Mouse (Mus musculus): ENCODE measurements around the gene Slc6a20a.
"Not testable (repeated sequence)": the region's sequence is repeated elsewhere in the genome, so short reads cannot be mapped to it uniquely, and the experiment has no call there.

Slc6a20a gene

GRCm38 (mm10) chr9:123678327-123679105, at the start of gene Slc6a20a, which contains the start of gene Ccr9:
Gene Slc6a20a, minus strand, starts transcription at chr9:123678885.
Gene Ccr9, plus strand, starts transcription at chr9:123678439.
- DNase-seq (ENCODE audit: low spot score): no peak

GRCm38 (mm10) chr9:123722737-123723493, 44.2 kb upstream of the Slc6a20a start:
- no peak for DNase-seq (ENCODE audit: low spot score)

GRCm38 (mm10) chr9:123717186-123718008, 38.7 kb upstream of the Slc6a20a start, which contains the start of gene Lztfl1:
Gene Lztfl1, minus strand, starts transcription at chr9:123717697.
- peak; percentile 99 for DNase-seq (ENCODE audit: low spot score)

DNA sequence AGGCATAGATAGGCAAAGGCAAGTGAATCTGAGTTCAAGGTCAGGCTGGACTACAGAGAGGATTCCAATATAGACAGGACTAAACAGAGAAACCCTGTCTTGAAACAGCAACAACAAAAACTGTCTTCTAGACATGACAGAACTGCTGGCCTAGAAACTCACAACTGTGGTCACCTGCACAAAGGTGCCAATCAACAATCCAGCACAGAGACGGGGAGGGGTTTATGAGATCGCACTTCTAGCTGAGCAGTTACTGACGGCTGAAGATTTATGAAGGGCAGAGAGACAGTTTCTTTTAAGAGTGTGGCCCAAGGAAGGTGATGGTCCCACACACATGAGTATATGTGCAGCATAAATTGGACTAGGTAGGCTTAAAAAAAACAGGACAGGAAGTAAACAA, 37.6 kb upstream of the Slc6a20a start:
- no peak for DNase-seq (ENCODE audit: low spot score)

GRCm38 (mm10) chr9:123713111-123713510, 34.4 kb upstream of the Slc6a20a start:
- no peak for DNase-seq (ENCODE audit: low spot score)

DNA sequence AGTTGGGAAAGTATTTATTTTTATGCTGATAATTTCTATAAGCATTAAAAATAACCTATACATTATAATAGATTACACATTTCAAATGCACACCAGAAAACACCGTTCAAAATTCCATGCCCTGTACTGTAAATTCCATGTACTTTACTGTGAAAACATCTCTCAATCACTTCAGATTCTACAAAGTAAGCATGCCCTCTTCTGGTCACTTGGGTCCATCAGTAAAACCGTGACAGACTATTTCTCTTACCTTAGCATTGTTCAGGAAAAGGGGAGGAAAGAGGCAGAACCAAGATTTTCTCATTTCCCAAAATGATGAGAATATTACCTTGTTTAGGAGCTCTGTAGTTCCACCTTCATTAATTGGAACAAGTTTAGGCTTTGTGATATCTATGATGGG, 30.5 kb upstream of the Slc6a20a start:
- DNase-seq (ENCODE audit: low spot score): no peak

GRCm38 (mm10) chr9:123701822-123702221, 23.1 kb upstream of the Slc6a20a start:
- DNase-seq (ENCODE audit: low spot score): no peak

DNA sequence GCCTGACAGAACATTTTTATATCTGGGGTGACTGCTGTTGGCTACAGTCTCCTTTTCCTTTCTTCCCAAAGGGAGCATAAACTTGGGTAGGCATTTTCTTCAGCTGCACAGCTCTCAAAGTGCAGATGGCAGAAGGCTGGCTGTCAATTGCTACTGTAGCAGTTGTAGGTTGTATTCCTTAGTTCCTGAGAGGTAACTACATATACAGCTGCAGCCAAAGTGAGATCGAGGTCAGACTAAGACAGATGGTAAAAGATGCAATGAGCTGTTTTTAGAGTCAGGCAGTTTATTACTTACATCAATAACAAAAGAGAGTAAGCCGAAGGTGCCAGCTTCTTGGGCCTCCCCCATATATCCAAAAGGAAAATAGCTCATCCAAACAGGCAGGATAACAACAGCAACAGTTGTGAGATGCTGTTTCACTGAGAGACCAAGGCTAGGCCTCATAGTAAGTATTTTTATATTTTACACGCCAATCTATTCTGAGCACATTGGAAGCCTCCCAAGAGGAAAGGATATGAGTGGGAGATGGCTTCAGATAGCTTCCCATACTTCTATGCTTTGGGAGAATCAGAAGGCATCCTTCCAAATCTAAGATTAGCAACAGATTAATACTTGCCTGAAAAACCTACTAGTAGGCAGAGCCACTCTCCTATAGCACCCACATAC, 17.1 kb upstream of the Slc6a20a start:
- no peak for DNase-seq (ENCODE audit: low spot score)

DNA sequence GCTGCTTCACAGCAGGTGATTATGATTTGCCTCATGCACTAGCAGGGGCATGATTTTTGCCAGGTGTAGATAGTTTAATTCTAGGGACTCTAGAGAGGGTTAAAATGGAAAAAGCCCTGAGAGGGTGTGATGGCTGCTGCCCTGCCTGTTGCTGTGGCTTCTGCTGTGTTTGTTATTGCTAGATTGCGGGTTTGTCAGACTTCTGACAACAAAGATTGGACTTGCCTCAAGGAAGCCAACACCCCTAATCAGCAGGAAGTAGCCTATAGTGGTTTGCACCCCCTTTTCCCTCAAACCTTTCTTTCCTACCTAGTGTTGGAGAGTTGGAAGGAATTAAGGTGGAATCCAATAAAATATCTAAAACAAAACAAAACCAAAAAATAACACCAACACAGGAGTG, 9.5 kb upstream of the Slc6a20a start:
- no peak for DNase-seq (ENCODE audit: low spot score)

DNA sequence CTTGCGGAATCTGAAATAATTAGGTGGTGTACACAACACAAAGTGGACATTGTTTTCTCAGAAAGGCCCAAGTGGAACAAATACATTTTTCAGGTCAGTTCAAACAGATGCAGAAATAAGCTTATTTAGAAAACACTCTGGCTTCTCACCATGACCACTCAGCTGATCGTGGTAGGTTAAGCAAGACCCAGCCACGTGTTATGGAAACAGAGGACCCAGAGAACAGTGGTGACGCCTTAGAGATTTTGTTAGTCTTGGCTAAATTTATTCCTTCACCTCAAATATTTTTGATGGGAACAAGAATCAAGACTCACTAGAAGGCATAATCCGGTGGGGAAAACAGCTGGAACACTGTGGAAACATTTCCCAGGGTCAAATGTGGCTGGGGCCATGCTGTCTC, 7.5 kb upstream of the Slc6a20a start:
- no peak for DNase-seq (ENCODE audit: low spot score)

- no peak for DNase-seq (ENCODE audit: low spot score)
These were observed 5.0 kb upstream of the Slc6a20a start for GRCm38 (mm10) chr9:123683704-123684103.

DNA sequence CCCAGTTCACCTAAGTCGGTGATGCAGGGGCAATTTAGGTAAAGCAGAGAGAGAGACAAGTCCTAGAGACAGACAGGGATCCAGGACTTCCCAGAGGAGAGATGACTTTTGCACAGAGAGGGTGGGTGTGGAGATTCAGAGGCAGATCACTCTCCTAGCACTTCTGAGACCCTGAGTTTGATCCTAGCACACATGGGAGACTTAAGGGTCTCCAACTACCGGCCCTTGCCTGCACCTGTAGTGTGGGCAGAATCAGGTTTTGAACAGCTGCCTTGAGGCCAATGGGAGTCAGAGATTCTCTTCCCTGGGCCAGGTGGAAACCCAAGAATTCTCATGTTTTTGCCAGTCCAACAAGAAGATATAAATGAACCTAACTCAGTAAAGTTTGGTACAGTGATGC, 513 bp upstream of the Slc6a20a start:
- no peak for DNase-seq (ENCODE audit: low spot score)

GRCm38 (mm10) chr9:123665645-123666044, 13.0 kb downstream of the Slc6a20a start:
- no peak for DNase-seq (ENCODE audit: low spot score)

- DNase-seq (ENCODE audit: low spot score): not testable (repeated sequence)
These were observed 18.6 kb downstream of the Slc6a20a start for GRCm38 (mm10) chr9:123659986-123660676.

DNA sequence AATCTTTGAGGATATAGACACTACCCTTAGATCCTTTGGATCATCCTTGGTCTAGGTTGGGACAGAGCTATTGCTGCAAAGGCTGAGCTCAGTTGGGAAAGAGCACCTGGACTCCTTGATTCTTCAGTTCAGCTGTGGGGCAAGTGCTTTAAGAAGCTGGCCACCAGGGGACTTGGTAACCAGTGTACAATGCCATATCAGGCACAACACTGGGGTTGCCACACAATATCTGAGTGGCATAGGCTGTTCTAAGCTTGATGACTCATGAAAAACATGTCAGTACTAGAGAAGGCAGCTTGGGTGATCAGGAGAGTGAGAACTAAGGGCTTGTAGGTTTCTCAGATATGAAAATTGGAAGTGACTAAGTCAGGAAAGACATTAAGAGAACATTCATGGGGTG, 19.7 kb downstream of the Slc6a20a start:
- no peak for DNase-seq (ENCODE audit: low spot score)

DNA sequence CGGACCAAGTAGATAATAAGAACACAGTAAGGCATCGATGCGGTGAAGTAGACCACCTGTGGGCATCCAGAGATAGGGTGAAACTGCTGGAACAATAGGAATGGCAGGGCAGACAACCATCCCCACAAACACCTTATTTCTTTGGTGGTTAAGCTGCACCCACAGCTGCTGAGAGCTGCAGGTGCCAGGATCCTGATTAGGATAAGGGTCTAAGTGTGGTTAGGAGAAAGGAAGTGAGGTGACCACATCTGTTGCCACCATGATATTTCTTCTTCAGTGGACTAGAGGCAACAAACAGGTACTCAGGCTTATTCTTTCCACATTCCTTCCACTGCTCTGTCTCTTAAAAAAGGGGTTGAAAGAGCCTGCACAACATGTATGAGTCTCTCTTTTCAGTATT, 21.2 kb downstream of the Slc6a20a start:
- no peak for DNase-seq (ENCODE audit: low spot score)

DNA sequence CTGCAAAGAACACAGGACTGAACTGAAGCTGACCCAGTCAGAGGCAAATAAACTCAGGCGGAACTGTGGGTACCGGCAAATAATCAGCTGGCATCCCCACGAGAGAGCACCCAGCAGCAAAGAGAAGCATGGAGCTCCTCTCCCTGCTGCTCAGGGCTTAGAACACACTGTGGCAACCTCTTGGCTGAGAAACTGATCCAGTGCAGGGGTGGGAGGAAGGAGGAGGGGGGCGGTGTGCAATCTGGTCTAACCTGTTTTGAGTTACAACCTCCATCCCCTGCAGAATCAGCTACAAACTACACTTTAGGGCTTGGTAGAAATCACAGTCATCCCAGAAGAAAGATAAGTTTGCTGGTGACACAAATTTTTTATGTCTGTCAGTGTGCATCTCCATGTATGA, 27.3 kb downstream of the Slc6a20a start:
- no peak for DNase-seq (ENCODE audit: low spot score)

- DNase-seq (ENCODE audit: low spot score): no peak
These were observed 28.7 kb downstream of the Slc6a20a start for GRCm38 (mm10) chr9:123649785-123650511.

- no peak for DNase-seq (ENCODE audit: low spot score)
These were observed 38.6 kb downstream of the Slc6a20a start for GRCm38 (mm10) chr9:123640106-123640505.

GRCm38 (mm10) chr9:123638668-123639089, 40.0 kb downstream of the Slc6a20a start:
- peak; percentile 13 for DNase-seq (ENCODE audit: low spot score)

All from MN1 (cell line).